Mouse (Mus musculus): ENCODE results near the gene Gm9903. TPM values are rescaled to one million over a fixed set of nuclear protein-coding genes. Genes with fewer than 3 reads are reported as not detected.
A peak's percentile ranks its signal among the peaks of the same experiment; 100 is the strongest.

The Gm9903 gene
- 0.38 TPM in 1 of 2 replicates, not detected in the other for polyA plus RNA-seq (2011; ENCODE audit: insufficient read depth, insufficient read length, low read depth, missing spikeins)

- Histone ChIP-seq H3K4me3 (ENCODE audit: low read depth, low read length) (peak within 1 kb of the TSS; percentile 88), H3K9me3 (replicated peaks; ENCODE audit: control insufficient read depth, insufficient read depth, low read length, poor library complexity, severe bottlenecking) (no peaks in the 10 kb centered on the region), H3K4me1 (ENCODE audit: control insufficient read depth, insufficient read depth, low read length) (no peaks in the 10 kb centered on the region), H3K9ac (ENCODE audit: low read depth, poor library complexity, severe bottlenecking) (peak within 1 kb of the TSS; percentile 84), H3K27me3 (ENCODE audit: control insufficient read depth, insufficient read depth, low read length, poor library complexity, severe bottlenecking) (no peaks in the 10 kb centered on the region), H3K27ac (ENCODE audit: insufficient read depth, low read length) (peak within 1 kb of the TSS; percentile 66), H3K36me3 (ENCODE audit: control insufficient read depth, insufficient read depth, low read length, poor library complexity, severe bottlenecking) (no peaks in the 10 kb centered on the region)
- TF ChIP-seq CTCF (IDR thresholded peaks at IDR 0.05; ENCODE audit: low read depth, low read length) (no peak), EP300 (IDR thresholded peaks at IDR 0.05; ENCODE audit: insufficient read depth, low read depth, low read length) (no peak), POLR2A (IDR thresholded peaks at IDR 0.05; ENCODE audit: insufficient read depth, low read length) (peak; percentile 93)
Observed at GRCm38 (mm10) chr5:33629301-33629987, at the start of gene Gm9903, which contains the start of gene Fam53a. Gene Gm9903, plus strand, starts transcription at chr5:33629925. Gene Fam53a, minus strand, starts transcription at chr5:33629635.

GRCm38 (mm10) chr5:33580336-33580735 is 49.4 kb upstream of the Gm9903 start:
- Histone ChIP-seq H3K36me3 (ENCODE audit: control insufficient read depth, insufficient read depth, low read length, poor library complexity, severe bottlenecking) (no peaks in the 10 kb centered on the region), H3K9ac (ENCODE audit: low read depth, poor library complexity, severe bottlenecking) (no peak overlapping the region), H3K9me3 (replicated peaks; ENCODE audit: control insufficient read depth, insufficient read depth, low read length, poor library complexity, severe bottlenecking) (no peaks in the 10 kb centered on the region), H3K27ac (ENCODE audit: insufficient read depth, low read length) (no peak overlapping the region), H3K4me3 (ENCODE audit: low read depth, low read length) (no peak overlapping the region), H3K27me3 (ENCODE audit: control insufficient read depth, insufficient read depth, low read length, poor library complexity, severe bottlenecking) (no peaks in the 10 kb centered on the region), H3K4me1 (ENCODE audit: control insufficient read depth, insufficient read depth, low read length) (no peaks in the 10 kb centered on the region)
- no peak for TF ChIP-seq EP300 (IDR thresholded peaks at IDR 0.05; ENCODE audit: insufficient read depth, low read depth, low read length)
- TF ChIP-seq POLR2A (IDR thresholded peaks at IDR 0.05; ENCODE audit: insufficient read depth, low read length) = no peak

- Histone ChIP-seq H3K4me3 (ENCODE audit: low read depth, low read length) (no peak overlapping the region), H3K9ac (ENCODE audit: low read depth, poor library complexity, severe bottlenecking) (no peak overlapping the region), H3K4me1 (ENCODE audit: control insufficient read depth, insufficient read depth, low read length) (no peaks in the 10 kb centered on the region), H3K9me3 (replicated peaks; ENCODE audit: control insufficient read depth, insufficient read depth, low read length, poor library complexity, severe bottlenecking) (no peaks in the 10 kb centered on the region), H3K27me3 (ENCODE audit: control insufficient read depth, insufficient read depth, low read length, poor library complexity, severe bottlenecking) (no peaks in the 10 kb centered on the region), H3K36me3 (ENCODE audit: control insufficient read depth, insufficient read depth, low read length, poor library complexity, severe bottlenecking) (no peaks in the 10 kb centered on the region), H3K27ac (ENCODE audit: insufficient read depth, low read length) (no peak overlapping the region)
- TF ChIP-seq CTCF (IDR thresholded peaks at IDR 0.05; ENCODE audit: low read depth, low read length) (no peak), POLR2A (IDR thresholded peaks at IDR 0.05; ENCODE audit: insufficient read depth, low read length) (no peak), EP300 (IDR thresholded peaks at IDR 0.05; ENCODE audit: insufficient read depth, low read depth, low read length) (no peak)
Observed at GRCm38 (mm10) chr5:33587498-33588058, 42.1 kb upstream of the Gm9903 start.

DNA sequence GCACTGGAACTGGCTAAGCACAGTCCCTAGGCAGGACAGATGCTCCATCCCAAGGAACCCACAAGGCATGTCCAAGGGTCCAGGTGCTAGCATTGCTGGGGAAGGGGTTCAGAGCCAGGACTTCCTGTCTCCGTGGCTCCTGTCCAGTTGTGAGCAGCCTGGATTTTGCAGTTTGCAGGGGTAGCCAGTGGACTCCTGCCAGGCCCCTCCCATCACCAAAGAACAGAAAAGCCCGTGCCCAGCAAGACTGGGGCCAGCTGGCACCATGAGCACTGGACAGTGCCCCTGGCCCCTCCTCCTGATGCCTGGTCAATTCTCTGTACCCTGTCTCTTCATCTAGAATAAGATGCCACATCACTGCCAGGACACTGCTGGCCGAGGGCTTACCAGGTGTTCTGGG is 41.7 kb upstream of the Gm9903 start:
- TF ChIP-seq POLR2A (IDR thresholded peaks at IDR 0.05; ENCODE audit: insufficient read depth, low read length) = no peak
- TF ChIP-seq EP300 (IDR thresholded peaks at IDR 0.05; ENCODE audit: insufficient read depth, low read depth, low read length) = no peak
- TF ChIP-seq CTCF (IDR thresholded peaks at IDR 0.05; ENCODE audit: low read depth, low read length) = no peak
- Histone ChIP-seq H3K9ac (ENCODE audit: low read depth, poor library complexity, severe bottlenecking) (no peak overlapping the region), H3K27me3 (ENCODE audit: control insufficient read depth, insufficient read depth, low read length, poor library complexity, severe bottlenecking) (no peaks in the 10 kb centered on the region), H3K27ac (ENCODE audit: insufficient read depth, low read length) (no peak overlapping the region), H3K4me1 (ENCODE audit: control insufficient read depth, insufficient read depth, low read length) (no peaks in the 10 kb centered on the region), H3K9me3 (replicated peaks; ENCODE audit: control insufficient read depth, insufficient read depth, low read length, poor library complexity, severe bottlenecking) (no peaks in the 10 kb centered on the region), H3K4me3 (ENCODE audit: low read depth, low read length) (no peak overlapping the region), H3K36me3 (ENCODE audit: control insufficient read depth, insufficient read depth, low read length, poor library complexity, severe bottlenecking) (no peaks in the 10 kb centered on the region)

- Histone ChIP-seq H3K9me3 (replicated peaks; ENCODE audit: control insufficient read depth, insufficient read depth, low read length, poor library complexity, severe bottlenecking) (no peaks in the 10 kb centered on the region), H3K4me1 (ENCODE audit: control insufficient read depth, insufficient read depth, low read length) (no peaks in the 10 kb centered on the region), H3K36me3 (ENCODE audit: control insufficient read depth, insufficient read depth, low read length, poor library complexity, severe bottlenecking) (no peaks in the 10 kb centered on the region), H3K27me3 (ENCODE audit: control insufficient read depth, insufficient read depth, low read length, poor library complexity, severe bottlenecking) (no peaks in the 10 kb centered on the region), H3K27ac (ENCODE audit: insufficient read depth, low read length) (no peak overlapping the region), H3K4me3 (ENCODE audit: low read depth, low read length) (no peak overlapping the region), H3K9ac (ENCODE audit: low read depth, poor library complexity, severe bottlenecking) (no peak overlapping the region)
- TF ChIP-seq CTCF (IDR thresholded peaks at IDR 0.05; ENCODE audit: low read depth, low read length) (peak; percentile 99), POLR2A (IDR thresholded peaks at IDR 0.05; ENCODE audit: insufficient read depth, low read length) (no peak), EP300 (IDR thresholded peaks at IDR 0.05; ENCODE audit: insufficient read depth, low read depth, low read length) (no peak)
Observed at GRCm38 (mm10) chr5:33589221-33589888, 40.4 kb upstream of the Gm9903 start.

DNA sequence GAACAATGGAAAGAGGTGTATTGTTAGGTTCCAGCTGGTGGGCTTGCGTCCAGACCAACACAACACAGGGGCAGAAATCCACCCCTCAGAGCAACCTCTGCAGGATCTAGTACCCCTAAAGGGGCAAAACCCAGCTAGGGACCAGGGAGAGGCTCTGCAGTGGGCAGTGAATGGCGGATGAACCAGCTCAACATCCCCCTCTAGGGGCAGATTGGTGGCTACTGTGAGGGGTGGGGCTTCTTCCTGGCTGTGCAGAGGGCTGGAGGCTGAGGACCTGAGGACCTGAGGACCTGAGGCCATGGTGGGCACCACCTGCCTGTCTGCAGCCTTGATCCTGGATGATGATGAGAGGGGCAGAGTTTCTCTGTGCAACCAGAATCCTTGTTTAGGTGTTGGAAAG is 36.1 kb upstream of the Gm9903 start:
- H3K36me3 ChIP-seq (ENCODE audit: control insufficient read depth, insufficient read depth, low read length, poor library complexity, severe bottlenecking) = no peaks in the 10 kb centered on the region
- no peaks in the 10 kb centered on the region for H3K27me3 ChIP-seq (ENCODE audit: control insufficient read depth, insufficient read depth, low read length, poor library complexity, severe bottlenecking)
- no peak overlapping the region for H3K27ac ChIP-seq (ENCODE audit: insufficient read depth, low read length)
- no peaks in the 10 kb centered on the region for H3K9me3 ChIP-seq (replicated peaks; ENCODE audit: control insufficient read depth, insufficient read depth, low read length, poor library complexity, severe bottlenecking)
- peak; percentile 69 for TF ChIP-seq CTCF (IDR thresholded peaks at IDR 0.05; ENCODE audit: low read depth, low read length)
- no peak for TF ChIP-seq POLR2A (IDR thresholded peaks at IDR 0.05; ENCODE audit: insufficient read depth, low read length)
- H3K9ac ChIP-seq (ENCODE audit: low read depth, poor library complexity, severe bottlenecking) = no peak overlapping the region
- no peaks in the 10 kb centered on the region for H3K4me1 ChIP-seq (ENCODE audit: control insufficient read depth, insufficient read depth, low read length)
- H3K4me3 ChIP-seq (ENCODE audit: low read depth, low read length) = no peak overlapping the region

All from ES-Bruce4 (cell line).